11 mouse cellular contexts compared by ENCODE assay signal in genomic region chr2:31108186-31108585, GRCm38 (mm10). TPM values are rescaled to one million over a fixed set of nuclear protein-coding genes. Genes with fewer than 3 reads are reported as not detected.
A peak's percentile ranks its signal among the peaks of the same experiment; 100 is the strongest.
DNase-seq lines count a peak whose midpoint lies in the region; ATAC-seq and TF ChIP-seq lines count a peak whose summit lies in the region.
"Had no signal": no experiment of that assay in that cellular context is flagged by ENCODE, and none has a peak within 500 bp of the region (broad histone marks: within the 10 kb centered on the region; RNA-seq: fewer than 3 reads in every experiment).

No protein-coding gene starts in this region.

- H3K4me3 ChIP-seq in heart, embryonic 13.5 days, result no peak overlapping the region
- H3K4me3 ChIP-seq in heart, embryonic 11.5 days (ENCODE audit: low read depth, low read length), result no peak overlapping the region
- no peak overlapping the region for H3K4me3 ChIP-seq in liver, adult 2 months (ENCODE audit: insufficient read depth, low read depth, low read length)
- H3K4me3 ChIP-seq in liver, embryonic 12.5 days, result no peak overlapping the region
- no peak overlapping the region for H3K4me3 ChIP-seq in forebrain, embryonic 15.5 days
- H3K4me3 ChIP-seq: embryonic facial prominence, embryonic 13.5 days; left cerebral cortex, adult 2 months had no signal

- peak overlapping the region; percentile 88 for H3K27ac ChIP-seq in heart, embryonic 13.5 days (replicated peaks)
- no peak overlapping the region for H3K27ac ChIP-seq in heart, embryonic 11.5 days (ENCODE audit: low read depth, low read length)
- peak overlapping the region; percentile 62; the same call in 1 of the 2 replicates for H3K27ac ChIP-seq in liver, adult 2 months (replicated peaks; ENCODE audit: insufficient read depth, low read depth, low read length)
- H3K27ac ChIP-seq in liver, embryonic 12.5 days, result no peak overlapping the region
- no peak overlapping the region for H3K27ac ChIP-seq in forebrain, embryonic 15.5 days (replicated peaks)
- H3K27ac ChIP-seq: left cerebral cortex, adult 2 months had no signal

- 0 out of 2 replicates have a peak, but pooled peaks cover 3% of the 10 kb centered on the region for H3K36me3 ChIP-seq in heart, embryonic 13.5 days
- H3K36me3 ChIP-seq in heart, embryonic 11.5 days (ENCODE audit: control insufficient read depth, insufficient read depth, low read length), result no peaks in the 10 kb centered on the region
- no peaks in the 10 kb centered on the region for H3K36me3 ChIP-seq in liver, adult 2 months (ENCODE audit: control insufficient read depth, insufficient read depth, low read length)
- H3K36me3 ChIP-seq in liver, embryonic 12.5 days, result no peaks in the 10 kb centered on the region
- H3K36me3 ChIP-seq in forebrain, embryonic 15.5 days, result no peaks in the 10 kb centered on the region
- H3K36me3 ChIP-seq: embryonic facial prominence, embryonic 13.5 days had no signal

- peaks cover 60% of the 10 kb centered on the region for H3K4me1 ChIP-seq in heart, embryonic 13.5 days
- H3K4me1 ChIP-seq in heart, embryonic 11.5 days (ENCODE audit: control insufficient read depth, insufficient read depth, low read length), result peaks cover 32% of the 10 kb centered on the region
- H3K4me1 ChIP-seq in liver, adult 2 months (ENCODE audit: control insufficient read depth, insufficient read depth, low read length), result peaks cover 3% of the 10 kb centered on the region; the same call in 1 of the 2 replicates
- peaks cover 65% of the 10 kb centered on the region for H3K4me1 ChIP-seq in liver, embryonic 12.5 days
- peaks cover 22% of the 10 kb centered on the region for H3K4me1 ChIP-seq in forebrain, embryonic 15.5 days

- DNase-seq in liver, adult 2 months (ENCODE audit: extremely low read depth, low read depth, low spot score), result peak; percentile 48
- DNase-seq in brain, adult 2 months (ENCODE audit: low read depth, low spot score), result peak; percentile 69
- peak; percentile 85 for DNase-seq in naive thymus-derived CD4-positive, alpha-beta T cell, adult 2 months (ENCODE audit: low read depth)
- no peak for DNase-seq in thymus, postnatal 36 days
- DNase-seq: lung, embryonic 14.5 days had no signal

- H3K27me3 ChIP-seq in heart, embryonic 13.5 days (replicated peaks), result no peaks in the 10 kb centered on the region
- H3K27me3 ChIP-seq in heart, embryonic 11.5 days (ENCODE audit: control insufficient read depth, insufficient read depth, low read length), result no peaks in the 10 kb centered on the region
- H3K27me3 ChIP-seq in liver, adult 2 months (ENCODE audit: control insufficient read depth, insufficient read depth, low read length), result no peaks in the 10 kb centered on the region
- no peaks in the 10 kb centered on the region for H3K27me3 ChIP-seq in liver, embryonic 12.5 days (replicated peaks)
- no peaks in the 10 kb centered on the region for H3K27me3 ChIP-seq in forebrain, embryonic 15.5 days
- H3K27me3 ChIP-seq: embryonic facial prominence, embryonic 13.5 days had no signal

- WGBS in heart, embryonic 13.5 days, result 49% methylated on average over 6 of the region's 6 CpGs
- 49% methylated on average over 6 of the region's 6 CpGs for WGBS in heart, embryonic 11.5 days (ENCODE audit: insufficient replicate concordance)
- WGBS in liver, adult 2 months, result 70% methylated on average over 6 of the region's 6 CpGs
- 36% methylated on average over 6 of the region's 6 CpGs for WGBS in liver, embryonic 12.5 days (ENCODE audit: insufficient replicate concordance)
- 94% methylated on average over 6 of the region's 6 CpGs for WGBS in forebrain, embryonic 15.5 days

- no peaks in the 10 kb centered on the region for H3K9me3 ChIP-seq in heart, embryonic 13.5 days
- no peaks in the 10 kb centered on the region for H3K9me3 ChIP-seq in heart, embryonic 11.5 days (replicated peaks; ENCODE audit: control insufficient read depth, low read length)
- no peaks in the 10 kb centered on the region for H3K9me3 ChIP-seq in liver, embryonic 12.5 days (replicated peaks)
- H3K9me3 ChIP-seq in forebrain, embryonic 15.5 days, result no peaks in the 10 kb centered on the region
- H3K9me3 ChIP-seq: embryonic facial prominence, embryonic 13.5 days had no signal

- H3K79me2 ChIP-seq in liver, adult 2 months (ENCODE audit: control insufficient read depth, insufficient read depth, low read length), result peaks cover 17% of the 10 kb centered on the region

- TF ChIP-seq POLR2A in liver, adult 2 months (IDR thresholded peaks at IDR 0.05; ENCODE audit: extremely low read depth, insufficient read depth, low read length), result no peak

- no peak for ATAC-seq in heart, embryonic 13.5 days (ENCODE audit: extremely low read depth, insufficient number of reproducible peaks, low FRiP score, low TSS enrichment)
- ATAC-seq in heart, embryonic 11.5 days (replicated peaks; ENCODE audit: insufficient number of reproducible peaks, low FRiP score, low TSS enrichment), result no peak
- ATAC-seq in liver, embryonic 12.5 days, result no peak
- ATAC-seq in forebrain, embryonic 15.5 days (replicated peaks), result no peak

- no peak overlapping the region for H3K4me2 ChIP-seq in heart, embryonic 13.5 days
- H3K4me2 ChIP-seq in heart, embryonic 11.5 days, result no peak overlapping the region
- no peak overlapping the region for H3K4me2 ChIP-seq in liver, embryonic 12.5 days
- H3K4me2 ChIP-seq in forebrain, embryonic 15.5 days (replicated peaks), result no peak overlapping the region
- H3K4me2 ChIP-seq: embryonic facial prominence, embryonic 13.5 days; lung, embryonic 14.5 days had no signal

- no peak overlapping the region for H3K9ac ChIP-seq in heart, embryonic 13.5 days
- H3K9ac ChIP-seq in heart, embryonic 11.5 days (ENCODE audit: low read depth, low read length), result no peak overlapping the region
- no peak overlapping the region for H3K9ac ChIP-seq in liver, adult 2 months (ENCODE audit: low read depth, low read length)
- H3K9ac ChIP-seq in liver, embryonic 12.5 days, result no peak overlapping the region
- H3K9ac ChIP-seq in forebrain, embryonic 15.5 days (replicated peaks), result no peak overlapping the region
- H3K9ac ChIP-seq: embryonic facial prominence, embryonic 13.5 days; lung, embryonic 14.5 days had no signal

- TF ChIP-seq CTCF in liver, adult 2 months (IDR thresholded peaks at IDR 0.05; ENCODE audit: low read depth, low read length), result no peak

RNA-seq across cellular contexts. Expression of gene Fnbp1, which starts 33.6 kb away (rescaled TPM):
- polyA plus RNA-seq in heart, embryonic 13.5 days (2015; fragmentation: Nextera tagmentation; extraction: Ambion mirVana), result 17.6 and 18.7 TPM in 2 replicates
- 19.5 and 20.4 TPM in 2 replicates for polyA plus RNA-seq in heart, embryonic 11.5 days (2014; fragmentation: Nextera tagmentation; extraction: Ambion mirVana)
- 5.2 and 7.4 TPM in 2 replicates for total RNA-seq in liver, adult 2 months (2014; rRNA removed)
- 5.9 and 8.6 TPM in 2 replicates for polyA plus RNA-seq in liver, adult 2 months (2012; rRNA removed)
- polyA plus RNA-seq in liver, embryonic 12.5 days (2016; fragmentation: Nextera tagmentation; extraction: Ambion mirVana), result 11.1 and 11.4 TPM in 2 replicates
- 16.5 and 19.4 TPM in 2 replicates for polyA plus RNA-seq in forebrain, embryonic 15.5 days (2015; fragmentation: Nextera tagmentation; extraction: Ambion mirVana)

RNA-seq across cellular contexts. Expression of gene Gpr107, which starts 43.9 kb away (rescaled TPM):
- 29.7 and 34.8 TPM in 2 replicates for polyA plus RNA-seq in heart, embryonic 13.5 days (2015; fragmentation: Nextera tagmentation; extraction: Ambion mirVana)
- 30.4 and 33.8 TPM in 2 replicates for polyA plus RNA-seq in heart, embryonic 11.5 days (2014; fragmentation: Nextera tagmentation; extraction: Ambion mirVana)
- 10.0 and 11.4 TPM in 2 replicates for total RNA-seq in liver, adult 2 months (2014; rRNA removed)
- polyA plus RNA-seq in liver, adult 2 months (2012; rRNA removed), result 6.8 and 8.3 TPM in 2 replicates
- polyA plus RNA-seq in liver, embryonic 12.5 days (2016; fragmentation: Nextera tagmentation; extraction: Ambion mirVana), result 18.8 and 19.3 TPM in 2 replicates
- polyA plus RNA-seq in forebrain, embryonic 15.5 days (2015; fragmentation: Nextera tagmentation; extraction: Ambion mirVana), result 36.7 and 37.3 TPM in 2 replicates

Comparison
In these comparisons a context has a peak if more than half of its experiments do, and no peak if none do; other contexts are left out.
1. H3K27ac ChIP-seq: peak in heart, embryonic 13.5 days (single experiment) and liver, adult 2 months (single experiment); none in heart, embryonic 11.5 days (single experiment), liver, embryonic 12.5 days (single experiment) and forebrain, embryonic 15.5 days (single experiment).
2. DNase-seq: peak in liver, adult 2 months (single experiment), brain, adult 2 months (single experiment) and naive thymus-derived CD4-positive, alpha-beta T cell, adult 2 months (single experiment); none in thymus, postnatal 36 days (0 of 2).